Mouse (Mus musculus) kidney, adult 9 months (tissue): Measurements from ENCODE around the gene Snta1.
"Not testable (repeated sequence)": the region's sequence is repeated elsewhere in the genome, so short reads cannot be mapped to it uniquely, and the experiment has no call there.

ENCODE experiments used
- DNase-seq: peaks from one replicate; pipeline ENCODE4 v3.0.0; 2022

Snta1 gene

DNA sequence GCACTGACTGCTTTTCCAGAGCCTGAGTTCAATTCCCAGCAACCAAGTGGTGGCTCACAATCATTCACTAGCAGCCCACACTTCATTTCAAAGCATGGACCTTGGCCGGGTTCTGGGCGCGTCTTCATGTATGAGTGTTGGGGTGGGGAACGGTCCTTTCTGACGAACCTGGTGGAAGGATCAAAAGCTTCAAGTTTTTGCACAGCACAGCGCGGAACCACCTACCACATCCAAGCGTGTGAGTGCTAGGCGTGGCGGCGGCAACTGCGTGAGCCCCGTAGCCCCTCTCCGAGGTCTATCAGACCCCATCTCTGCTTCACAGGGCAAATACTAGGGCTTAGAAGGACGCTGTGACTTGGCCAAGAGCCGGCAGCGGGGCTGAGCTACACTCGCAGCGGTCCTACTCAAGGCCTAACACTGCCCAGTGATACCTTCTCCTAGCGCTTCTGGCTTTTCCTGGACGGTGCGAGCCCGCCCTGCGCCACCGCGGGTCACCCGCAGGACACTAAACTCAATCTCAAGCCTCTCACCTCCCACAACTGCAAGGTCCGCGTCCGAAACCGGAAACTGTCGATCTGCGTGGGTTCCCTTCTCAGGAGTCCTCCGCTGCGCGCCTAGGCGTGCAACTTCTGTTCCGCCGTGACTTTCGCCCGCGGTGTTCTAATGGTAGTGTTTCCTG lies 35.6 kb downstream of the Snta1 start:
- DNase-seq: peak; percentile 91

GRCm38 (mm10) chr2:154367510-154367909 lies 40.4 kb downstream of the Snta1 start:
- DNase-seq: no peak

- DNase-seq: not testable (repeated sequence)
Measured at GRCm38 (mm10) chr2:154354000-154354425, 53.9 kb downstream of the Snta1 start.

DNA sequence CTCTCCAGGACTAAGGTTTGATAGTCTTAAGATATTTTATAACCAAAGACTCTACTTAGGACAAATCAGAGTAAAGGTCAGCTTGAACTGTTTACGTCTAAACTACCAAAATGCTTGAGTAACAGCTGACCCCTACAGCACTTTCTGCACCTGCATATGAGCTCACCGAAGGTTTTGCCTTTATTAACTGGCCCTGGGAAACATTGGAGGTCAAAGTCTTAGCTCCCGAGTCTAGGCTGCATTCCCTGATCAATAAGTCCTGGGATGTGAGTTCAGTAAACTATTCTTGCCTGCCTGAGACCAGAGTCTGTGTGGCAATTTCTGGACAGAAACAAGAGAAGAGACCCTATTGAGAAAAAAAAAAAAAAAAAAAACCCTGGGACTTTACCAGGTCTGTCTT lies 59.7 kb downstream of the Snta1 start:
- no peak for DNase-seq

- no peak for DNase-seq
Measured at GRCm38 (mm10) chr2:154339356-154339755, 68.5 kb downstream of the Snta1 start.

GRCm38 (mm10) chr2:154338161-154338560 lies 69.7 kb downstream of the Snta1 start:
- DNase-seq: no peak

DNA sequence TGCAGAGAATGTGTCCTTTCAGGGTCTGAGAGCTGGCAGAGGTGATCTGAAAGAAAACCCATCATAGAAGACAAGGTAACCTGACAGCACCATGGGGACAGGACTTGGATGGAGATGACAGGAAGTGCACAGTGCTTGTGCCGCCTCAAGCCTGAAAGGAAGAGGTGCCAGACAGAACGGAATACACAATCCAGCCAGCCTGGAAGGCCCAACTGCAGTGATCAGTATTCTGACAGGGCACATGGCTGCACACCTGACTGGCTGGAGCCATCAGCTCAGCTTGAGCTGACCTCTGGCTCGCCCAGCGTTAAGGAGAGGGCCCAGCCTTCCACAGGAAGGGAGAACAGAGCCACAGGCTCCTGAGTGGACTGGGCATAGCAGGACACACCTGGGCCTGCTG lies 72.3 kb downstream of the Snta1 start:
- DNase-seq: no peak

DNA sequence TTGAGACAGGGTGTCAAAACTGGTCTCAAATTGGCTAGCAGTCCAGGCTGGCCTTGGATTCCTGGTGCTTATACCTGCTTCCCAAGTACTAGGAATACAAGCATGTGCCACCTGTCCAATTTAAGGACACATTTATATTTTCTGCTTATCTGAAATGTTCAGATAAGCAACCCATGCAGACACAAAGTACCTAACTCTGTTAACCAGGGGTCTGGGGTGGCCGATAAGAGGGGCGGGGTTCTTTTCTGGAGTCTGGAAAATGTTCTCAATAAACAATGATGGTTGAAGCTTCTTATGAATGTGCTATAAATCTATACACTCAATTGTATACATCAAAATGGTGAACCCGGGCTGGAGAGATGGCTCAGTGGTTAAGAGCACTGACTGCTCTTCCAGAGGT lies 81.0 kb downstream of the Snta1 start:
- DNase-seq: no peak
